Mouse (Mus musculus) left cerebral cortex, adult 2 months (tissue): Measurements from ENCODE around the gene Gm4871. TPM values are rescaled to one million over a fixed set of nuclear protein-coding genes. Genes with fewer than 3 reads are reported as not detected.

Experiments used
- DNase-seq, 2 experiments: peaks; one replicate each; pipeline ENCODE4 v3.0.0; 2021 to 2022; ENCODE audit warnings: low spot score in 2 of 2, mixed read lengths in 1 of 2; ENCODE audit errors: extremely low spot score in 1 of 2
- H3K27ac ChIP-seq: fragments of 200-600 bp; 2 replicates; pipeline ENCODE4 v1.8.1; 2022
- H3K4me3 ChIP-seq: fragments of 200-600 bp; 2 replicates; pipeline ENCODE4 v1.8.1; 2022
- CTCF ChIP-seq: fragments of 200-600 bp; IDR thresholded peaks from 2 replicates; pipeline ENCODE4 v1.8.1; 2022; ENCODE audit warnings: antibody characterized with exemption, mild to moderate bottlenecking, moderate library complexity
- intact Hi-C: fragments of 180-260 bp; cut with DNase I; formaldehyde crosslinking; loops from one replicate; pipeline ENCODE4 v1.15.1; 2025
- total RNA-seq, 2 experiments: library from RNA; stranded (reverse); gene quantifications; 2 replicates each; pipeline ENCODE4 v1.2.3; 2021

The Gm4871 gene
- total RNA-seq, 2 experiments from 2014 or later: not detected

DNA sequence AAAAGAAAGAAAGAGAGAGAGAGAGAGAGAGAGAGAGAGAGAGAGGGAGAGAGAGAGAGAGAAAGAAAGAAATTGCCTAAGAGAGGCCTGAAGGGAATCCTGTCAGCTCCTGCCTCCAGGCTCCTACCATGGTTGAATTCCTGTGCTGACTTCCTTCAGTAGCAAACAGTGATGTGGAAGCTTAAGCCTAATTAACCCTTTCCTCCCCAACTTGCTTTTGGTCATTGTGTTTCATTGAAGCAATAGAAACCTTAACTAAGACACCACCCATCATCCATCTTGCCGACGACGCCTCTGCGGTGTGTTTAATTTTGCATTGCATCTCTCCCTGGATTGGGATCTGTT lies 43.5 kb downstream of the Gm4871 start:
- Histone ChIP-seq H3K27ac (no peak overlapping the region), H3K4me3 (no peak overlapping the region)
- TF ChIP-seq CTCF: no peak
- intact Hi-C loops: loop anchor here (5.0 kb wide), 2 partner anchors 82 to 112 kb away; no protein-coding TSS in a partner anchor
- DNase-seq: no peak

DNA sequence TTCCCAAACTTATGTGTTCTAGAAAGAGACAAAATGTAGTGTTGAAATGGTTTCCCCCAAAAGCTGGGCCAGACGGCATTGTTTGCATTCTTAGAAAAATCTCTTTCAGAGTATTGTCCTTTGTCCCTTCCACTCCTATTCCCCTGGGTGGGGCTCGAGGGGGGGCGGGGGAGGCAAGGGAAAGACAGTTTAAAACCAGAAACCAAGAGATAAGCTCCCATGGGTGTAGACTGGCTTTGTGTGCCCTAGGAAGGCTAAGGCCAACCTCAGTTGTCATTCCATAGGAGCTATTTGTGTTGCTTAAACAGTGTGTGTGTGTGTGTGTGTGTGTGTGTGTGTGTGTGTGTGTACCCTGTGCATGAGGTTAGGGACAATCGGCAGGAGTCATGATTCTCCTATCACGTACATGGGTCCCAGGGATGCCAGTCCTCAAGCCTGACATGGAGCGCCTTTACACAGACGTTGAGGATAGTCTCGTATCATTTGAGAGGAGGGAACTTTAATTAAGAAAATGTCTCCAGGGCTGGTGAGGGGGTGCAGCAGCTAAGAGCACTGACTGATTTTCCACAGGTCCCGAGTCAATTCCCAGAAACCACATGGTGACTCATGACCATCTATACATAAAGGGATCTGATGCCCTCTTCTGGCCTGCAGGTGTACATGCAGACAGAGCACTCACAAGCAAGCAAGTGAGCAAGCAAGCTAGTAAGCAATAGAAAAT lies 44.1 kb downstream of the Gm4871 start:
- intact Hi-C loops: loop anchor here (5.0 kb wide), 2 partner anchors 81 to 111 kb away; no protein-coding TSS in a partner anchor
- TF ChIP-seq CTCF: peak; percentile 74
- Histone ChIP-seq H3K4me3 (no peak overlapping the region), H3K27ac (no peak overlapping the region)
- peak; percentile 34 to 36 for DNase-seq

GRCm38 (mm10) chr5:144987561-144987960 lies 45.0 kb downstream of the Gm4871 start:
- intact Hi-C loops: loop anchor here (5.0 kb wide), 2 partner anchors 80 to 110 kb away; no protein-coding TSS in a partner anchor
- DNase-seq: no peak
- H3K27ac ChIP-seq: no peak overlapping the region
- H3K4me3 ChIP-seq: no peak overlapping the region
- TF ChIP-seq CTCF: no peak

GRCm38 (mm10) chr5:144984839-144985238 lies 47.7 kb downstream of the Gm4871 start:
- intact Hi-C loops: loop anchor here (5.0 kb wide), 2 partner anchors 78 to 108 kb away; no protein-coding TSS in a partner anchor
- H3K4me3 ChIP-seq: no peak overlapping the region
- DNase-seq: no peak
- no peak overlapping the region for H3K27ac ChIP-seq
- peak; percentile 24 for TF ChIP-seq CTCF

DNA sequence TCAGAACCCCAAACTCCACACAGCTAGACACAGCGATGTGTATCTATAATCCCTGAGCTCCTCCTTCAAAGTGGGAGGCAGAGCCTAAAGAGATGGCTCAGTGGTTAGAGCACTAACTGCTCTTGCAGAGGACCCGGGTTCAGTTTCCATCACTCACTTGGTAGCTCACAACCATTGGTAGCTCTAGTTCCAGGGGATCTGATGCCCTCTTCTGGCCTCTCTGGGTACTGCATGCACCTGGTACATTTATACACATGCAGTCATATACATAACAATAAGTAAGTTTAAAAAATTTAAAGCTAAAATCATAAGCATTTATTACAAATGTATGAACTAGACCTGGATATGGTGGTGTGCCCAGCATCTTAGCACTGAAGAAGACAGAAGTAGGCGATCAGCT lies 49.3 kb downstream of the Gm4871 start:
- intact Hi-C loops: no loop called here
- Histone ChIP-seq H3K27ac (no peak overlapping the region), H3K4me3 (no peak overlapping the region)
- no peak for DNase-seq
- peak; percentile 30 for TF ChIP-seq CTCF

Other genes with a start within 250 kb of the Gm4871 start
- gene Smurf1, start 66.9 kb downstream of the Gm4871 start, total RNA-seq: 10 to 100 TPM; 35.2 to 40.7 TPM
- not detected for gene 1700018F24Rik, start 10.2 kb upstream of the Gm4871 start, total RNA-seq
- 100 to 1,000 TPM; 192 to 199 TPM for gene Arpc1a, start 51.1 kb upstream of the Gm4871 start, total RNA-seq
- gene Kpna7, start 51.3 kb upstream of the Gm4871 start, total RNA-seq: not detected
- 10 to 100 TPM; 19.0 to 23.5 TPM for gene Arpc1b, start 81.5 kb upstream of the Gm4871 start, total RNA-seq
- 10 to 100 TPM; 92.5 to 96.0 TPM for gene Pdap1, start 107.5 kb upstream of the Gm4871 start, total RNA-seq
- gene Bud31, start 107.6 kb upstream of the Gm4871 start, total RNA-seq: 10 to 100 TPM; 69.4 to 69.6 TPM
- gene Ptcd1, start 134.4 kb upstream of the Gm4871 start, total RNA-seq: 10 to 100 TPM; 19.4 to 21.9 TPM
- gene Cpsf4, start 134.5 kb upstream of the Gm4871 start, total RNA-seq: 10 to 100 TPM; 25.6 to 26.0 TPM
- gene Atp5j2, start 159.3 kb upstream of the Gm4871 start, total RNA-seq: 100 to 1,000 TPM; 217 to 220 TPM
- 10 to 100 TPM; 13.4 to 14.1 TPM for gene Zkscan14, start 169.1 kb upstream of the Gm4871 start, total RNA-seq
- 10 to 100 TPM; 10.8 to 11.0 TPM for gene Zkscan5, start 171.8 kb upstream of the Gm4871 start, total RNA-seq
- 10 to 100 TPM; 33.1 to 34.2 TPM for gene Zfp655, start 199.0 kb upstream of the Gm4871 start, total RNA-seq
- gene Zscan25, start 247.7 kb upstream of the Gm4871 start, total RNA-seq: 10 to 100 TPM; 18.9 to 22.3 TPM